In the genomic region with DNA sequence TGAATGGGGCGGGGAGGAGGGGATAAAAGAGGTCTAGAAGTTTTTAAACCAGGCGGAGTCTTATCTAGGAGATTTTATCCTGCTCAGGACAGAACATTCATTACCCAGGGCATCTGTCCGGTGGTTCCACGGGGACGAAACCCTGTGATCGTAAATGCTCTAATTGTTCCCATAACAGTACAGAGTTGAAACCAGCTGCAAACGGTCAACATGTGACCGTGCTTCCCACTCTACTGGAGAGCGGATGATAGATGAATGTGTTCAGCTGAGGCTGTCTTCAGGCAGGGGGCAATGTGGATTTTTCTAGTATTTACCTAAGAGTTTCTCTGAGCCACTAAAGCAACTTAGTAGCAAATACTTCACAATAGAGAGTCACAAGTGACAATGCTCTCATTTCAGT, we compare ENCODE assay signal across 12 mouse cellular contexts. TPM values are rescaled to one million over a fixed set of nuclear protein-coding genes. Genes with fewer than 3 reads are reported as not detected.
DNase-seq lines count a peak whose midpoint lies in the region; ATAC-seq lines count a peak whose summit lies in the region.
"Had no signal": no experiment of that assay in that cellular context is flagged by ENCODE, and none has a peak within 500 bp of the region (broad histone marks: within the 10 kb centered on the region; RNA-seq: fewer than 3 reads in every experiment).

No protein-coding gene starts in this region.

- no peaks in the 10 kb centered on the region for H3K27me3 ChIP-seq in lung, embryonic 15.5 days
- H3K27me3 ChIP-seq in embryonic facial prominence, embryonic 14.5 days (replicated peaks; ENCODE audit: control insufficient read depth, insufficient read depth, low read length): no peaks in the 10 kb centered on the region
- H3K27me3 ChIP-seq in stomach, embryonic 16.5 days (ENCODE audit: control insufficient read depth, insufficient read depth, low read length): no peaks in the 10 kb centered on the region
- H3K27me3 ChIP-seq: forebrain, embryonic 15.5 days had no signal

- H3K4me2 ChIP-seq in lung, embryonic 15.5 days: peak overlapping the region; percentile 14
- peak overlapping the region; percentile 11; the same call in 1 of the 2 replicates for H3K4me2 ChIP-seq in embryonic facial prominence, embryonic 14.5 days (ENCODE audit: low read depth, low read length)
- H3K4me2 ChIP-seq in stomach, embryonic 16.5 days (ENCODE audit: low read depth, low read length): peak overlapping the region; percentile 50
- H3K4me2 ChIP-seq: forebrain, embryonic 15.5 days; liver, embryonic 11.5 days had no signal

- peak overlapping the region; percentile 48 for H3K27ac ChIP-seq in lung, embryonic 15.5 days
- H3K27ac ChIP-seq in embryonic facial prominence, embryonic 14.5 days (replicated peaks; ENCODE audit: low read depth, low read length): no peak overlapping the region; the same call in 1 of the 2 replicates
- H3K27ac ChIP-seq in stomach, embryonic 16.5 days (ENCODE audit: low read length): peak overlapping the region; percentile 39; the same call in 1 of the 2 replicates
- H3K27ac ChIP-seq: forebrain, embryonic 15.5 days had no signal

- WGBS in lung, embryonic 15.5 days: 14% methylated on average over 9 of the region's 9 CpGs
- WGBS in embryonic facial prominence, embryonic 14.5 days: 21% methylated on average over 9 of the region's 9 CpGs
- WGBS in stomach, embryonic 16.5 days: 22% methylated on average over 9 of the region's 9 CpGs

- DNase-seq in frontal cortex, postnatal 14 days (ENCODE audit: low spot score in 2 of 2): no peak
- no peak for DNase-seq in lung, postnatal 10 days
- DNase-seq in embryonic facial prominence, embryonic 14.5 days (ENCODE audit: low spot score): no peak
- DNase-seq in urinary bladder, adult 18-20 months (ENCODE audit: low spot score in 2 of 2): no peak
- DNase-seq: adrenal gland, postnatal 10 days; cerebellum, adult 11 months had no signal

- no peak overlapping the region for H3K4me3 ChIP-seq in lung, embryonic 15.5 days
- H3K4me3 ChIP-seq in embryonic facial prominence, embryonic 14.5 days (ENCODE audit: low read depth, low read length): no peak overlapping the region
- H3K4me3 ChIP-seq in stomach, embryonic 16.5 days (replicated peaks; ENCODE audit: low read length): peak overlapping the region; percentile 16
- H3K4me3 ChIP-seq: forebrain, embryonic 15.5 days had no signal

- peak; percentile 72 for ATAC-seq in frontal cortex, adult (ENCODE audit: low TSS enrichment)
- ATAC-seq in lung, embryonic 15.5 days (ENCODE audit: borderline replicate concordance, extremely low read depth, low FRiP score, low TSS enrichment): no peak
- ATAC-seq in embryonic facial prominence, embryonic 14.5 days (ENCODE audit: low read depth): no peak
- ATAC-seq in stomach, embryonic 16.5 days (ENCODE audit: insufficient read depth, low FRiP score): no peak
- no peak for ATAC-seq in megakaryocyte-erythroid progenitor cell, adult 5-6 weeks (replicated peaks; ENCODE audit: low FRiP score, low TSS enrichment, poor library complexity, severe bottlenecking)
- ATAC-seq: forebrain, embryonic 15.5 days had no signal

- H3K9ac ChIP-seq in lung, embryonic 15.5 days: no peak overlapping the region
- no peak overlapping the region for H3K9ac ChIP-seq in embryonic facial prominence, embryonic 14.5 days (ENCODE audit: low read depth, low read length)
- H3K9ac ChIP-seq in stomach, embryonic 16.5 days (ENCODE audit: low read length): no peak overlapping the region
- H3K9ac ChIP-seq: forebrain, embryonic 15.5 days had no signal

- H3K9me3 ChIP-seq in lung, embryonic 15.5 days: no peaks in the 10 kb centered on the region
- no peaks in the 10 kb centered on the region for H3K9me3 ChIP-seq in embryonic facial prominence, embryonic 14.5 days (ENCODE audit: control insufficient read depth, low read length)
- no peaks in the 10 kb centered on the region for H3K9me3 ChIP-seq in stomach, embryonic 16.5 days (replicated peaks; ENCODE audit: control insufficient read depth, low read length)
- H3K9me3 ChIP-seq: forebrain, embryonic 15.5 days had no signal

- peaks cover 15% of the 10 kb centered on the region; the same call in 1 of the 2 replicates for H3K4me1 ChIP-seq in lung, embryonic 15.5 days
- H3K4me1 ChIP-seq in embryonic facial prominence, embryonic 14.5 days (ENCODE audit: control insufficient read depth, insufficient read depth, low read length): peaks cover 8% of the 10 kb centered on the region; the same call in 1 of the 2 replicates
- H3K4me1 ChIP-seq in stomach, embryonic 16.5 days (ENCODE audit: control insufficient read depth, insufficient read depth, low read length): peaks cover 9% of the 10 kb centered on the region
- H3K4me1 ChIP-seq: forebrain, embryonic 15.5 days had no signal

- H3K36me3 ChIP-seq in lung, embryonic 15.5 days: no peaks in the 10 kb centered on the region
- H3K36me3 ChIP-seq in embryonic facial prominence, embryonic 14.5 days (ENCODE audit: control insufficient read depth, insufficient read depth, low read length): no peaks in the 10 kb centered on the region
- H3K36me3 ChIP-seq in stomach, embryonic 16.5 days (ENCODE audit: control insufficient read depth, insufficient read depth, low read length): no peaks in the 10 kb centered on the region
- H3K36me3 ChIP-seq: forebrain, embryonic 15.5 days had no signal

RNA-seq across cellular contexts. Expression of gene Slc39a10, which starts 6.6 kb away (rescaled TPM):
- polyA plus RNA-seq in lung, embryonic 15.5 days (2015; fragmentation: Nextera tagmentation; extraction: Ambion mirVana): 41.3 and 42.7 TPM in 2 replicates
- 49.9 and 54.6 TPM in 2 replicates for polyA plus RNA-seq in embryonic facial prominence, embryonic 14.5 days (2014; fragmentation: Nextera tagmentation; extraction: Ambion mirVana)
- 46.9 and 47.2 TPM in 2 replicates for polyA plus RNA-seq in stomach, embryonic 16.5 days (2015; fragmentation: Nextera tagmentation; extraction: Ambion mirVana)
- 13.2 and 15.7 TPM in 2 replicates for total RNA-seq in megakaryocyte-erythroid progenitor cell, adult 5-6 weeks (2014; fragmentation: Nextera tagmentation)
- 18.7 and 21.4 TPM in 2 replicates for total RNA-seq in megakaryocyte-erythroid progenitor cell, adult 5-6 weeks (2017)
